Mouse (Mus musculus) adrenal gland, adult (tissue): Measurements from ENCODE around the gene Ace2.

Experiments used
- DNase-seq, 2 experiments: peaks; one replicate each; pipeline ENCODE4 v3.0.0; 2022 to 2023; ENCODE audit warnings: low spot score in 1 of 2; ENCODE audit not compliant: inconsistent age in 2 of 2

Gene Ace2

GRCm38 (mm10) chrX:164139032-164139431 lies at the start of gene Ace2:
TSS of gene Ace2 (plus strand) at chrX:164139332.
- no peak for DNase-seq

GRCm38 (mm10) chrX:164089916-164090315 lies 49.2 kb upstream of the Ace2 start:
- no peak for DNase-seq

- DNase-seq, result peak in 1 of 2 experiments; percentile 26
Observed at GRCm38 (mm10) chrX:164092300-164093169, 46.6 kb upstream of the Ace2 start.

- DNase-seq, result no peak
Observed at GRCm38 (mm10) chrX:164093435-164093834, 45.7 kb upstream of the Ace2 start.

- no peak for DNase-seq
Observed at GRCm38 (mm10) chrX:164095838-164096237, 43.3 kb upstream of the Ace2 start.

- no peak for DNase-seq
Observed at GRCm38 (mm10) chrX:164101483-164101882, 37.6 kb upstream of the Ace2 start.

- no peak for DNase-seq
Observed at GRCm38 (mm10) chrX:164102198-164102597, 36.9 kb upstream of the Ace2 start.

- DNase-seq, result no peak
Observed at GRCm38 (mm10) chrX:164102656-164103055, 36.5 kb upstream of the Ace2 start.

GRCm38 (mm10) chrX:164111146-164111545 lies 28.0 kb upstream of the Ace2 start:
- DNase-seq, result no peak

GRCm38 (mm10) chrX:164113744-164114143 lies 25.4 kb upstream of the Ace2 start:
- DNase-seq, result no peak

GRCm38 (mm10) chrX:164123942-164124341 lies 15.2 kb upstream of the Ace2 start:
- no peak for DNase-seq

GRCm38 (mm10) chrX:164133531-164133930 lies 5.6 kb upstream of the Ace2 start:
- peak in 1 of 2 experiments; percentile 46 for DNase-seq

- no peak for DNase-seq
Observed at GRCm38 (mm10) chrX:164135304-164135818, 3.8 kb upstream of the Ace2 start.

- DNase-seq, result no peak
Observed at GRCm38 (mm10) chrX:164145463-164146250, 6.5 kb downstream of the Ace2 start.

GRCm38 (mm10) chrX:164152703-164153102 lies 13.6 kb downstream of the Ace2 start:
- DNase-seq, result peak in 1 of 2 experiments; percentile 26

GRCm38 (mm10) chrX:164153606-164154005 lies 14.5 kb downstream of the Ace2 start:
- DNase-seq, result no peak

GRCm38 (mm10) chrX:164154594-164154993 lies 15.5 kb downstream of the Ace2 start:
- DNase-seq, result no peak

GRCm38 (mm10) chrX:164164681-164165080 lies 25.5 kb downstream of the Ace2 start:
- no peak for DNase-seq

GRCm38 (mm10) chrX:164171034-164171433 lies 31.9 kb downstream of the Ace2 start:
- no peak for DNase-seq

- DNase-seq, result no peak
Observed at GRCm38 (mm10) chrX:164173880-164174279, 34.7 kb downstream of the Ace2 start.

- no peak for DNase-seq
Observed at GRCm38 (mm10) chrX:164175311-164175710, 36.2 kb downstream of the Ace2 start.

GRCm38 (mm10) chrX:164175780-164176179 lies 36.6 kb downstream of the Ace2 start:
- DNase-seq, result no peak
